Mouse (Mus musculus) C2C12 (cell line): ENCODE results near the gene Slc38a10.

Experiments used
- CTCF ChIP-seq: IDR thresholded peaks from one replicate; pipeline ENCODE4 v1.5.1; 2011; ENCODE audit not compliant: control insufficient read depth, insufficient read depth, insufficient read length
- MYOD1 ChIP-seq: IDR thresholded peaks from one replicate; pipeline ENCODE4 v1.6.1; 2011; ENCODE audit warnings: low read depth; ENCODE audit not compliant: control insufficient read depth, insufficient read length

DNA sequence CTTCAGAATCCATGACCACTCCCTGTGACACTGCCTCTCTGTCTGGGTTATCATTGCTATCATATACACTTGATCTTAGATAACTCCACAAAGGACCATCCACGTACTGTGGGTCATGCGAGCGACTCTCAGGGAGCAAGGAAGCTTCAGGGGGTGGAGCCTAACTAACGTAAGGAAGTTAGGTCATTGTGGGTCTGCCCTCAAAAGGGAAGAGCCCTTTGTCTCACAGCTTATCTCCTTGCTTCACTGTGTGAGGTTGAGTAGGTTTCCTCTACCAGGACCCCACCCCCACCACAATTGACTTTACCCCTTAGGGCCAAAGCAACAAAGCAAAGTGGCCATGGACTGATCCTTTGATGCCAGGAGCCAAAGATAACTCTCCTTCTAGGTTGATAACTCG, 7.7 kb upstream of the Slc38a10 start:
- no peak for TF ChIP-seq CTCF
- TF ChIP-seq MYOD1, result no peak
